Comparison of ENCODE assay signal across 11 mouse cellular contexts in genomic region chr10:60819654-60820192, GRCm38 (mm10). TPM values are rescaled to one million over a fixed set of nuclear protein-coding genes. Genes with fewer than 3 reads are reported as not detected.
A peak's percentile ranks its signal among the peaks of the same experiment; 100 is the strongest.
DNase-seq lines count a peak whose midpoint lies in the region; ATAC-seq and TF ChIP-seq lines count a peak whose summit lies in the region.
"Had no signal": no experiment of that assay in that cellular context is flagged by ENCODE, and none has a peak within 500 bp of the region (broad histone marks: within the 10 kb centered on the region; RNA-seq: fewer than 3 reads in every experiment).

No protein-coding gene starts in this region.

- no peak overlapping the region for H3K9ac ChIP-seq in intestine, embryonic 14.5 days (ENCODE audit: low read length)
- no peak overlapping the region for H3K9ac ChIP-seq in intestine, postnatal 0 days (ENCODE audit: low read depth, low read length)
- H3K9ac ChIP-seq: liver, embryonic 14.5 days; midbrain, embryonic 15.5 days had no signal

- DNase-seq in heart, embryonic 10.5 days (ENCODE audit: low spot score), result no peak
- no peak for DNase-seq in heart, adult 8-10 months (ENCODE audit: low spot score)
- DNase-seq in intestine, embryonic 14.5 days (ENCODE audit: low spot score), result no peak
- DNase-seq in cerebellum, postnatal 10 days, result peak; percentile 59 to 60
- no peak for DNase-seq in urinary bladder, postnatal 25 days (ENCODE audit: low spot score)
- DNase-seq in adrenal gland, postnatal 25 days, result no peak
- DNase-seq: kidney, adult 8-10 months had no signal

- H3K27ac ChIP-seq in heart, embryonic 10.5 days, result peak overlapping the region; percentile 98
- H3K27ac ChIP-seq in intestine, embryonic 14.5 days (ENCODE audit: low read depth), result 0 out of 2 replicates have a peak overlapping the region, but pooled peaks have one; percentile 30
- H3K27ac ChIP-seq in intestine, postnatal 0 days (ENCODE audit: low read depth, low read length), result no peak overlapping the region
- peak overlapping the region; percentile 32; the same call in 1 of the 2 replicates for H3K27ac ChIP-seq in small intestine, adult 2 months (ENCODE audit: insufficient read depth, low read depth, low read length)
- H3K27ac ChIP-seq: liver, embryonic 14.5 days; midbrain, embryonic 15.5 days had no signal

- no peaks in the 10 kb centered on the region for H3K27me3 ChIP-seq in heart, embryonic 10.5 days (ENCODE audit: insufficient read depth, poor library complexity, severe bottlenecking)
- H3K27me3 ChIP-seq in intestine, embryonic 14.5 days (replicated peaks; ENCODE audit: control insufficient read depth, insufficient read depth, low read length), result no peaks in the 10 kb centered on the region
- no peaks in the 10 kb centered on the region for H3K27me3 ChIP-seq in intestine, postnatal 0 days (replicated peaks; ENCODE audit: control insufficient read depth, insufficient read depth, low read length)
- no peaks in the 10 kb centered on the region for H3K27me3 ChIP-seq in small intestine, adult 2 months (ENCODE audit: control insufficient read depth, insufficient read depth, low read length)
- H3K27me3 ChIP-seq: midbrain, embryonic 15.5 days had no signal

- no peaks in the 10 kb centered on the region for H3K36me3 ChIP-seq in heart, embryonic 10.5 days
- H3K36me3 ChIP-seq in intestine, embryonic 14.5 days (ENCODE audit: control insufficient read depth, insufficient read depth, low read length), result no peaks in the 10 kb centered on the region
- H3K36me3 ChIP-seq in intestine, postnatal 0 days (ENCODE audit: control insufficient read depth, insufficient read depth), result no peaks in the 10 kb centered on the region
- H3K36me3 ChIP-seq in small intestine, adult 2 months (ENCODE audit: control insufficient read depth, insufficient read depth, low read length), result no peaks in the 10 kb centered on the region
- H3K36me3 ChIP-seq: midbrain, embryonic 15.5 days had no signal

- WGBS in heart, embryonic 10.5 days, result 73% methylated on average over 12 of the region's 12 CpGs
- WGBS in intestine, embryonic 14.5 days, result 83% methylated on average over 12 of the region's 12 CpGs
- whole genome bisulfite sequencing in intestine, postnatal 0 days, result 77% methylated on average over 12 of the region's 12 CpGs
- WGBS in small intestine, adult 2 months, result 85% methylated on average over 12 of the region's 12 CpGs

- TF ChIP-seq CTCF in intestine, postnatal 0 days (IDR thresholded peaks at IDR 0.05; ENCODE audit: low read depth), result no peak
- TF ChIP-seq CTCF in small intestine, adult 2 months (IDR thresholded peaks at IDR 0.05; ENCODE audit: extremely low read depth, insufficient read length, insufficient replicate concordance, low read depth, low read length), result no peak

- no peak for TF ChIP-seq POLR2A in small intestine, adult 2 months (IDR thresholded peaks at IDR 0.05; ENCODE audit: low read depth, low read length)

- no peaks in the 10 kb centered on the region for H3K9me3 ChIP-seq in heart, embryonic 10.5 days
- no peaks in the 10 kb centered on the region for H3K9me3 ChIP-seq in intestine, embryonic 14.5 days (ENCODE audit: control insufficient read depth, low read length)
- no peaks in the 10 kb centered on the region for H3K9me3 ChIP-seq in intestine, postnatal 0 days (ENCODE audit: control insufficient read depth)
- H3K9me3 ChIP-seq: midbrain, embryonic 15.5 days had no signal

- H3K4me2 ChIP-seq in intestine, embryonic 14.5 days (ENCODE audit: low read length), result no peak overlapping the region
- H3K4me2 ChIP-seq in intestine, postnatal 0 days (replicated peaks; ENCODE audit: low read depth), result no peak overlapping the region
- H3K4me2 ChIP-seq: midbrain, embryonic 15.5 days had no signal

- H3K4me3 ChIP-seq in heart, embryonic 10.5 days, result no peak overlapping the region
- H3K4me3 ChIP-seq in intestine, embryonic 14.5 days (ENCODE audit: low read depth, low read length), result no peak overlapping the region
- no peak overlapping the region for H3K4me3 ChIP-seq in intestine, postnatal 0 days (ENCODE audit: low read depth, low read length)
- H3K4me3 ChIP-seq in small intestine, adult 2 months (ENCODE audit: low read depth, low read length), result no peak overlapping the region
- H3K4me3 ChIP-seq: midbrain, embryonic 15.5 days had no signal

- peaks cover 100% of the 10 kb centered on the region for H3K4me1 ChIP-seq in heart, embryonic 10.5 days
- peaks cover 48% of the 10 kb centered on the region for H3K4me1 ChIP-seq in intestine, embryonic 14.5 days (replicated peaks; ENCODE audit: control insufficient read depth, insufficient read depth, low read length)
- peaks cover 4% of the 10 kb centered on the region for H3K4me1 ChIP-seq in intestine, postnatal 0 days (replicated peaks; ENCODE audit: control insufficient read depth, insufficient read depth, low read length)
- peaks cover 27% of the 10 kb centered on the region for H3K4me1 ChIP-seq in small intestine, adult 2 months (ENCODE audit: control insufficient read depth, insufficient read depth, insufficient read length, low read length)

- no peak for ATAC-seq in intestine, embryonic 14.5 days (replicated peaks; ENCODE audit: low FRiP score, low TSS enrichment, low read depth)
- ATAC-seq in intestine, postnatal 0 days, result no peak
- ATAC-seq: midbrain, embryonic 15.5 days had no signal

RNA-seq across cellular contexts. Expression of gene Unc5b, which starts 11.7 kb away (rescaled TPM):
- 17.9 and 18.8 TPM in 2 replicates for polyA plus RNA-seq in heart, embryonic 10.5 days (2016; fragmentation: Nextera tagmentation; extraction: Ambion mirVana)
- 10 to 100 TPM in 3 of 4 experiments, 1 to 10 TPM in 1; 9.6 to 14.5 (median 12.0) TPM for total RNA-seq in heart, adult 8-10 months (2022)
- 5.0 and 5.2 TPM in 2 replicates for polyA plus RNA-seq in intestine, embryonic 14.5 days (2014; fragmentation: Nextera tagmentation; extraction: Ambion mirVana)
- polyA plus RNA-seq in intestine, postnatal 0 days (2015; fragmentation: Nextera tagmentation; extraction: Ambion mirVana), result 2.5 and 2.6 TPM in 2 replicates
- polyA plus RNA-seq in small intestine, adult 2 months (2012; rRNA removed), result 24.6 and 71.6 TPM in 2 replicates
- total RNA-seq in adrenal gland, postnatal 25 days (2021), result 5.5 and 8.0 TPM in 2 replicates

Comparison
In these comparisons a context has a peak if more than half of its experiments do, and no peak if none do; other contexts are left out.
1. DNase-seq: peak in cerebellum, postnatal 10 days (2 of 2); none in heart, embryonic 10.5 days (single experiment), heart, adult 8-10 months (single experiment), intestine, embryonic 14.5 days (single experiment), urinary bladder, postnatal 25 days (single experiment) and adrenal gland, postnatal 25 days (single experiment).